Mouse (Mus musculus) lung, embryonic 16.5 days (tissue): ENCODE data around the gene Ctu1. TPM values are rescaled to one million over a fixed set of nuclear protein-coding genes. Genes with fewer than 3 reads are reported as not detected.
A peak's percentile ranks its signal among the peaks of the same experiment; 100 is the strongest.

Source experiments
- ATAC-seq: fragments of 200-750 bp; cut with Nextera tagmentation; 2 replicates; pipeline ENCODE4 v1.8.0; 2017; ENCODE audit warnings: low read depth, mild to moderate bottlenecking, moderate library complexity
- H3K27ac ChIP-seq: fragments of 300-500 bp; sonication (generic); 2 replicates; pipeline ENCODE4 v1.5.1; 2014; ENCODE audit warnings: mild to moderate bottlenecking, control low read depth, low read length
- H3K27me3 ChIP-seq: fragments of 300-500 bp; sonication (generic); 2 replicates; pipeline ENCODE4 v1.6.1; 2014; ENCODE audit warnings: low read depth, low read length, mixed read lengths; ENCODE audit not compliant: control insufficient read depth, insufficient read depth
- H3K36me3 ChIP-seq: fragments of 300-500 bp; sonication (generic); 2 replicates; pipeline ENCODE4 v1.6.1; 2014; ENCODE audit warnings: low read length; ENCODE audit not compliant: control insufficient read depth, insufficient read depth
- H3K4me1 ChIP-seq: fragments of 300-500 bp; sonication (generic); replicated peaks from 2 replicates; pipeline ENCODE4 v1.6.1; 2014; ENCODE audit warnings: low read length, mixed read lengths; ENCODE audit not compliant: control insufficient read depth, insufficient read depth
- H3K4me2 ChIP-seq: fragments of 300-500 bp; sonication (generic); 2 replicates; pipeline ENCODE4 v1.6.1; 2014; ENCODE audit warnings: low read depth, low read length, control low read depth
- H3K4me3 ChIP-seq: fragments of 300-500 bp; sonication (generic); 2 replicates; pipeline ENCODE4 v1.5.1; 2014; ENCODE audit warnings: mild to moderate bottlenecking, low read length, control low read depth
- H3K9ac ChIP-seq: fragments of 300-500 bp; sonication (generic); 2 replicates; pipeline ENCODE4 v1.6.1; 2014; ENCODE audit warnings: low read length, control low read depth
- H3K9me3 ChIP-seq: fragments of 300-500 bp; sonication (generic); 2 replicates; pipeline ENCODE4 v1.6.1; 2016; ENCODE audit warnings: low read length; ENCODE audit not compliant: control insufficient read depth
- WGBS: fragments of 180-500 bp; shearing (Covaris S2); extraction: QIAGEN DNeasy Blood & Tissue Kit; methylation state at CpG from one replicate; pipeline ENCODE4 v1.1.7; 2014; 5-methylcytosine and 5-hydroxymethylcytosine counted together
- polyA plus RNA-seq: library from polyadenylated mRNA; unstranded; fragments of >200 nt; fragmentation: Nextera tagmentation; extraction: Ambion mirVana; gene quantifications from 2 replicates; pipeline ENCODE4 v1.2.1, GENCODE M21; 2015

The Ctu1 gene
- polyA plus RNA-seq, 1 experiment from 2014 or later = 13.0 TPM

- Histone ChIP-seq H3K9ac (peak within 1 kb of the TSS; percentile 23; the same call in 1 of the 2 replicates), H3K36me3 (no peaks in the 10 kb centered on the region), H3K4me2 (peak within 1 kb of the TSS; percentile 50), H3K4me1 (peaks cover 15% of the 10 kb centered on the region), H3K27ac (peak within 1 kb of the TSS; percentile 80), H3K4me3 (peak within 1 kb of the TSS; percentile 13), H3K27me3 (no peaks in the 10 kb centered on the region), H3K9me3 (no peaks in the 10 kb centered on the region)
- WGBS = 54% methylated on average over 4 of the region's 4 CpGs
- no peak for ATAC-seq
Measured at GRCm38 (mm10) chr7:43712267-43712666, 40.5 kb downstream of the Ctu1 start, which contains the start of gene Klk13. Gene Klk13, plus strand, starts transcription at chr7:43712567.

GRCm38 (mm10) chr7:43712917-43713316, 41.1 kb downstream of the Ctu1 start:
- Histone ChIP-seq H3K27ac (no peak overlapping the region), H3K4me3 (no peak overlapping the region; the same call in 1 of the 2 replicates), H3K4me2 (peak overlapping the region; percentile 50; the same call in 1 of the 2 replicates), H3K27me3 (no peaks in the 10 kb centered on the region), H3K4me1 (peaks cover 15% of the 10 kb centered on the region), H3K9ac (peak overlapping the region; percentile 23; the same call in 1 of the 2 replicates), H3K36me3 (no peaks in the 10 kb centered on the region), H3K9me3 (no peaks in the 10 kb centered on the region)
- 5% methylated on average over 9 of the region's 9 CpGs for WGBS
- ATAC-seq = no peak

DNA sequence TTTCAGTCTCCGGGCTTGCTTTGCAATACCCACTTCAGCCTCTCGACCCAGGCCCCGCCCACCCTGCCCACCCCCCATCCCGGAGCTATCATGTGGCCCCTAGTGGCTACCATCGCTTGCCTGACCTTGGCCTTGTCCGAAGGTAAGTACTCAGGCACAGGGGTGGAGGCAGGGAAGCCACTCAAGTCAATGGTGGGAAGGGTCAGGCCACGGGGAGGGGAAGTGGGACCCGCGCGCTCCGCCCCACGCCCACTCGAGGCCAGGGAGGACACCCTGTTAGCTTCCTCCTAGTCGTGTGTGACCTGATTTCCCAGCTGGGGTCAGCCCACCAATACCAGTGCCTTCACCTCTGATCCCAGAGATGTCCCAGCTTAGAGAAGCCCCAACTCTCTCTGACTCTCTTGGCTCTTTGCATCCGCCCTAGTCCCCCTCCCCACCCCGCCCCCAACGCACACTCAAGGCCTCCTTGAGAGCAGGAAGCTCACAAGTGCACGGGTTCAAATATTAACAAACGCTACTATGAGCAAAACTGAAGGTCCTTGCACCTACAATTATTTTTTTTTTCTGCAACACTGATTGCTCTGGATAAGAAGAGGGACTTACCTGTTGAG, 42.0 kb downstream of the Ctu1 start:
- ATAC-seq = peak; percentile 72

More for the DNA sequence above, 42.0 kb downstream of the Ctu1 start:
- Histone ChIP-seq H3K36me3 (no peaks in the 10 kb centered on the region), H3K9me3 (no peaks in the 10 kb centered on the region), H3K9ac (peak overlapping the region; percentile 23; the same call in 1 of the 2 replicates), H3K4me1 (peaks cover 15% of the 10 kb centered on the region), H3K4me3 (peak overlapping the region; percentile 13), H3K27me3 (no peaks in the 10 kb centered on the region), H3K27ac (peak overlapping the region; percentile 80), H3K4me2 (peak overlapping the region; percentile 50)
- WGBS = 11% methylated on average over 19 of the region's 19 CpGs

Other genes with a start within 250 kb of the Ctu1 start
- gene Lim2, start 244.3 kb upstream of the Ctu1 start, polyA plus RNA-seq = not detected in 2 replicates
- gene Nkg7, start 234.9 kb upstream of the Ctu1 start, polyA plus RNA-seq = 3.1 and 5.2 TPM in 2 replicates
- not detected in 2 replicates for gene Cldnd2, start 231.2 kb upstream of the Ctu1 start, polyA plus RNA-seq
- gene Etfb, start 227.9 kb upstream of the Ctu1 start, polyA plus RNA-seq = 348 and 368 TPM in 2 replicates
- 0.49 TPM in 1 of 2 replicates, not detected in the other for gene Gm45233, start 227.9 kb upstream of the Ctu1 start, polyA plus RNA-seq
- gene Vsig10l, start 208.9 kb upstream of the Ctu1 start, polyA plus RNA-seq = 2.8 and 3.7 TPM in 2 replicates
- 0.15 and 0.38 TPM in 2 replicates for gene Iglon5, start 181.9 kb upstream of the Ctu1 start, polyA plus RNA-seq
- not detected in 2 replicates for gene 4931406B18Rik, start 166.1 kb upstream of the Ctu1 start, polyA plus RNA-seq
- gene Cd33, start 127.6 kb upstream of the Ctu1 start, polyA plus RNA-seq = 2.2 and 2.3 TPM in 2 replicates
- 4.3 TPM in 2 replicates for gene Zfp658, start 109.8 kb upstream of the Ctu1 start, polyA plus RNA-seq
- 14.1 and 15.8 TPM in 2 replicates for gene Zfp719, start 92.4 kb upstream of the Ctu1 start, polyA plus RNA-seq
- 0.41 and 0.80 TPM in 2 replicates for gene Zfp819, start 64.8 kb upstream of the Ctu1 start, polyA plus RNA-seq
- gene Ceacam18, start 37.3 kb upstream of the Ctu1 start, polyA plus RNA-seq = not detected in 2 replicates
- 1.2 and 2.2 TPM in 2 replicates for gene Siglece, start 11.9 kb upstream of the Ctu1 start, polyA plus RNA-seq
- gene Klk14, start 18.4 kb downstream of the Ctu1 start, polyA plus RNA-seq = not detected in 2 replicates
- gene Klk13, start 40.6 kb downstream of the Ctu1 start, polyA plus RNA-seq = 3.9 and 5.5 TPM in 2 replicates
- gene Klk12, start 96.9 kb downstream of the Ctu1 start, polyA plus RNA-seq = not detected in 2 replicates
- gene Klk11, start 102.6 kb downstream of the Ctu1 start, polyA plus RNA-seq = 0.41 and 0.75 TPM in 2 replicates
- gene Klk10, start 109.0 kb downstream of the Ctu1 start, polyA plus RNA-seq = 4.6 and 6.4 TPM in 2 replicates
- 0.14 and 0.33 TPM in 2 replicates for gene Klk9, start 119.9 kb downstream of the Ctu1 start, polyA plus RNA-seq
- gene Klk8, start 125.6 kb downstream of the Ctu1 start, polyA plus RNA-seq = 24.2 TPM in 2 replicates
- not detected in 2 replicates for gene Klk7, start 139.3 kb downstream of the Ctu1 start, polyA plus RNA-seq
- gene Klk6, start 152.5 kb downstream of the Ctu1 start, polyA plus RNA-seq = not detected in 2 replicates
- not detected in 2 replicates for gene Klk5, start 170.0 kb downstream of the Ctu1 start, polyA plus RNA-seq
- gene Klk4, start 209.1 kb downstream of the Ctu1 start, polyA plus RNA-seq = not detected in 2 replicates